Mouse (Mus musculus): Measurements from ENCODE around the gene Parp3.
"Not testable (repeated sequence)": the region's sequence is repeated elsewhere in the genome, so short reads cannot be mapped to it uniquely, and the experiment has no call there.

DNA sequence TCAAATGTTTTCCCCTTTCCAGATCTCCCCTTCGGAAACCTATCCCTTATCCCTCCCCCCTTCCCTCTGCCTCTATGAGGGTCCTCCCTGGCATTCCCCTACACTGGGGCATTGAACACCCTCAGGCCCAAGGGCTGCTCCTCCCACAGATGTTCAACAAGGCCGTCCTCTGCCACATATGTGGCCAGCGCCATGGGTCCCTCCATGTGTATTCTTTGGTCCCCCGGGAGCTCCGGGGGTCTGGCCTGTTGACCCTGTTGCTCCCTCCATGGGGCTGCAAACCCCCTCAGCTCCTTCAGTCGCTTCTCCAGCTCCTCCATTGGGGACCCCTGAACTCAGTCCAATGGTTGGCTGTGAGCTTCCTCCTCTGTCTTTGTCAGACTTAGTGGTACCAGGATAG is 10.9 kb upstream of the Parp3 start:
- TF ChIP-seq CTCF (IDR thresholded peaks at IDR 0.05; ENCODE audit: control insufficient read depth, insufficient read depth, insufficient read length); MYOG (IDR thresholded peaks at IDR 0.05; ENCODE audit: control insufficient read depth, extremely low read depth, insufficient read length); MAX (IDR thresholded peaks at IDR 0.05): not testable (repeated sequence)
